Mouse (Mus musculus) embryonic facial prominence, embryonic 10.5 days (tissue): ENCODE data around the gene Rpl18a. TPM values are rescaled to one million over a fixed set of nuclear protein-coding genes. Genes with fewer than 3 reads are reported as not detected.
A peak's percentile ranks its signal among the peaks of the same experiment; 100 is the strongest.

Source experiments
- DNase-seq: peaks from one replicate; pipeline ENCODE4 v3.0.0-alpha.2; 2017; ENCODE audit warnings: low spot score
- H3K27ac ChIP-seq: fragments of 300-500 bp; sonication (generic); replicated peaks from 2 replicates; pipeline ENCODE4 v1.5.1; 2016; ENCODE audit warnings: mild to moderate bottlenecking
- H3K27me3 ChIP-seq: fragments of 300-500 bp; sonication (generic); replicated peaks from 2 replicates; pipeline ENCODE4 v1.6.1; 2016; ENCODE audit warnings: low read depth, mild to moderate bottlenecking; ENCODE audit not compliant: poor library complexity, severe bottlenecking
- H3K36me3 ChIP-seq: fragments of 300-500 bp; sonication (generic); replicated peaks from 2 replicates; pipeline ENCODE4 v1.6.1; 2016; ENCODE audit warnings: mild to moderate bottlenecking, moderate library complexity
- H3K4me1 ChIP-seq: fragments of 300-500 bp; sonication (generic); 2 replicates; pipeline ENCODE4 v1.6.1; 2016
- H3K4me3 ChIP-seq: fragments of 300-500 bp; sonication (generic); 2 replicates; pipeline ENCODE4 v1.5.1; 2016; ENCODE audit warnings: mild to moderate bottlenecking, moderate library complexity
- H3K9me3 ChIP-seq: fragments of 300-500 bp; sonication (generic); 2 replicates; pipeline ENCODE4 v1.6.1; 2016; ENCODE audit warnings: mild to moderate bottlenecking
- WGBS: fragments of 180-500 bp; shearing (Covaris S2); methylation state at CpG from one replicate; pipeline ENCODE4 v1.1.7; 2016; 5-methylcytosine and 5-hydroxymethylcytosine counted together
- polyA plus RNA-seq: library from polyadenylated mRNA; unstranded; fragments of >200 nt; fragmentation: Nextera tagmentation; extraction: Ambion mirVana; gene quantifications from 2 replicates; pipeline ENCODE4 v1.2.1, GENCODE M21; 2016

Gene Rpl18a
- polyA plus RNA-seq, result 3,888 and 3,901 TPM in 2 replicates

DNA sequence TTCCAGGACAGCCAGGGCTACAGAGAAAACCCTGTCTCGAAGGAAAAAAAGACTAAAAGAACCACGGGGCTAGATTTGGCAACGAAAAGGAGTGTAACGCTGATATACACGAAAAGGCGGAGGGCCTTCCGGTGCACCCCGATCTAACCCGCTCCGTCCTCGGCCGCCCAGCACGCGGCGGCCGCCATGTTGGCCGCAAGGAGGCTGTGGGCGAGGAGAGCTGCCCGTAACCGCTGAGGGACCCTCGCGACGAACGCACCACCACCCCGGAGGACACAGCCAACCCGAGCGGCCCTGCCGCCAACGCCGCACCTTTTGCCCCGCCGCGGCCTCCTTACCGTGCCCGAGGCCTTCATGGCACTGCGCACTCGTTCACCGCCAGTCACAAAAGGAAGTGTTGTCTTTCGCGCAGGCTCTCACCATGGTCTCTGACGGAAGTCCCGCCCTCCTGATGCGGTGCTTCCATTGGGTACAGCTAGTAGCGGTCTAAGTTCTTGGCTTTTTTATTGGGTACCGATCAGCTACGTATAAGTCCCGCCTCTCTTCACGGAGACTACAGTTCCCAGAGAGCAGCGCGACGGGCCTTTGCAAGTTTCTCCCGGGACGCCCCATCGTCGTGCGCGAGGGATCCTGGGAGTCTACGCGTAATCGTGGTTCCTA lies at the start of gene Rpl18a:
Gene Rpl18a (minus strand): TSS at position 392 of the 660 bp plus-strand sequence.
- under 1% methylated on average over 60 of the region's 60 CpGs for WGBS
- Histone ChIP-seq H3K27ac (peak within 1 kb of the TSS; percentile 98), H3K27me3 (peaks cover 32% of the 10 kb centered on the region), H3K4me1 (peaks cover 39% of the 10 kb centered on the region), H3K9me3 (no peaks in the 10 kb centered on the region), H3K4me3 (peak within 1 kb of the TSS; percentile 88), H3K36me3 (peaks cover 34% of the 10 kb centered on the region)
- DNase-seq, result peak; percentile 95

DNA sequence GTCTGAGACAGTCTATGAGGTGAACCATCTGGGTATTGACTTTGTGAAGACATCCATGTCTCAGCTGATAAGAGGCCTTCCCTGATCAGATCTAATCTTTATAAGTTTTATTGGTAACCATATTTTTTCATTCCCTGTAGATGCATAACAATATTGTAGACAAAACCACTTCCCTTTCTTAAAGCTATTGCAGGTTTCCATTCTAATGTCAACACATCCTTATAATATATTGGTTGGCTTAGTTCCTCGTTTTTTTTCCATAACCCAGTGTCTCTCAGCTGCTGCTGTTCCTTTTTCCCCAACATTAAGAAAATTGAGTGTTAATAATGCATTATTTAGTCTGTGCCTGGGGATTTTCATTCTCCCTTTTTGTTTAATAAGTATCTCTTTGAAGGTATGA lies 46.0 kb upstream of the Rpl18a start:
- Histone ChIP-seq H3K36me3 (no peaks in the 10 kb centered on the region), H3K4me1 (no peaks in the 10 kb centered on the region), H3K27me3 (no peaks in the 10 kb centered on the region), H3K9me3 (no peaks in the 10 kb centered on the region), H3K4me3 (no peak overlapping the region), H3K27ac (no peak overlapping the region)
- DNase-seq, result no peak
- WGBS, result 53% methylated on average over 1 of the region's 1 CpGs

DNA sequence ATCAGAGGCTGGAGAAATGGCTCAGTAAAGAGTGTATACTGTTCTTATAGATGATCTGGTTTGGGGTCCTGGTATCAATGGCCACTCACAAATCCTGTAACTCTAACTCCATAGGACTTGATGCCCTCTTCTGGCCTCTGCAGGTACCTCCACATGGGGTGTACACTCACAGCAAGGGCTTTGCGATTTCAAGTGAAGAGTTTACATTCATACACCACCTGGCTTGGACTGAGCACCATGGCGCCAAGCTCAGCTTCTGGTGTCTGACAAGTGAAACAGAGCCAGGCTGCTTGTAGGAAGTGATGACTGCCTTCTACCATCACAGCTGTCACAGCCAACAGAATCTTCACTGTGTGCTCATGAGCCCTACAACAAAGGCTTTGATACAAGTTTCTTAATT lies 44.3 kb upstream of the Rpl18a start:
- Histone ChIP-seq H3K4me1 (no peaks in the 10 kb centered on the region), H3K27ac (no peak overlapping the region), H3K36me3 (no peaks in the 10 kb centered on the region), H3K9me3 (no peaks in the 10 kb centered on the region), H3K4me3 (no peak overlapping the region), H3K27me3 (no peaks in the 10 kb centered on the region)
- WGBS, result 67% methylated on average over 2 of the region's 2 CpGs
- DNase-seq, result no peak

DNA sequence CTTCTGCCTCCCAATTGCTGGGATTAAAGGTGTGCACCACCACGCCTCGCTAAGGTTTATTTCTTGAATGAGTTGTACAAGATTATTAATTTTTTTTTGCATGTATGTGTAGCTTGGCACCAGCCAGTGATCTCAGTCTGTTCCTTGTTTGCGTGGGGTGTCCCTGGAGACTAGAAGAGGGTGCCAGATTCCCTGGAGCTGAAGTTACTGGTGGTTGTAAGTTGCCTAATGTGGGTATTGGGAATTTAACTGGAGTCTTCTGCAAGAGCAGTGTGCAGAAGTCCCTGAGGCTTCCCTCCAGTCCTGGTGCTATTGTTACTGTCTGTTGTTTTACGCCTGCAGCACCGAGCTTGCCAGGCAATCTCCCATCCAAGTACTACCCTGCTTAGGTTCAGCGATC lies 40.0 kb upstream of the Rpl18a start:
- no peak overlapping the region for H3K27ac ChIP-seq
- 84% methylated on average over 6 of the region's 6 CpGs for WGBS
- no peaks in the 10 kb centered on the region for H3K9me3 ChIP-seq
- no peaks in the 10 kb centered on the region for H3K4me1 ChIP-seq
- no peak for DNase-seq
- 0 out of 2 replicates have a peak, but pooled peaks cover 1% of the 10 kb centered on the region for H3K36me3 ChIP-seq
- H3K27me3 ChIP-seq, result no peaks in the 10 kb centered on the region
- no peak overlapping the region for H3K4me3 ChIP-seq

DNA sequence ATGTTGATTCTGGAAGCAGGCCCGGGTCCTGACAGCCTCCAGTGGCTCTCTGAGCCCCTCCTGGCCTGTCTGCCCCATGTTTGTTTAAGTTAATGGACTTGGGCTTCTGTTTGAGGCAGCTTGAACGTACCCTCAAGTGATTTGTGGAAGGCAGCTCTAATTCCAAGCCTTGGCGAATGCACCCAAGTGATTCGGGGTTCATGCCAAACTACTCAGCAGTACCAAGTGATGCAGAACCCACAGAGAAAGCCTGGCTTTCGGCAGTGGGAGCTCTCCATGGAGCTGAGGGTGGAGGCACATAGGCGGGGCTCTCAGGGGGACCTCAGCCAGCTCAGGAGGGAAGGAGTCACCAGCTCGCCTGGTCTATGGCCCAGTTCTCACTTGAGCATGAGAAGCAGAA lies 37.6 kb upstream of the Rpl18a start:
- no peak overlapping the region for H3K27ac ChIP-seq
- no peak overlapping the region for H3K4me3 ChIP-seq
- no peak for DNase-seq
- H3K4me1 ChIP-seq, result no peaks in the 10 kb centered on the region
- no peaks in the 10 kb centered on the region for H3K27me3 ChIP-seq
- no peaks in the 10 kb centered on the region for H3K9me3 ChIP-seq
- 74% methylated on average over 7 of the region's 7 CpGs for WGBS
- peaks cover 2% of the 10 kb centered on the region; the same call in 1 of the 2 replicates for H3K36me3 ChIP-seq

DNA sequence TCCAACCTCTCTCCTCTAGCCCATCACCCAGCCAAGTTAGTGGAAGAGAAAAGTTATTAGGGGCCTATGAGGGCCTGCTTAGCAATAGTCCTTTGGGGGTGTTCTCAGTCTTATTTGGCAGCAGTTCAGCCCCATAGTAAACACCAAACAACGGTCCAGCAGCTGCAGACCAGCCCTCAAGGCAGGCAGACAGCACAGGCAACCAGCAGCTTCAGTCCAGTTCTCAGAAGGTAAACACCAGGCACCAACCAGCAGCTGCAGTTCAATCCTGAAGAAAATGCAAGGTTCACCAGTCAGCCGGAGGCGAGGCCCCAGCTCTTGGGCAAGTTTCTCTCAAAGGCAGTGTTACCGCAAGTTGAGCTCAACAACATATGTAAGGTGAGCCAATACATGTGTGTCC lies 35.8 kb upstream of the Rpl18a start:
- Histone ChIP-seq H3K4me1 (no peaks in the 10 kb centered on the region), H3K4me3 (no peak overlapping the region), H3K27ac (no peak overlapping the region), H3K27me3 (no peaks in the 10 kb centered on the region), H3K36me3 (peaks cover 2% of the 10 kb centered on the region; the same call in 1 of the 2 replicates), H3K9me3 (no peaks in the 10 kb centered on the region)
- no peak for DNase-seq
- WGBS, result 89% methylated on average over 4 of the region's 4 CpGs

DNA sequence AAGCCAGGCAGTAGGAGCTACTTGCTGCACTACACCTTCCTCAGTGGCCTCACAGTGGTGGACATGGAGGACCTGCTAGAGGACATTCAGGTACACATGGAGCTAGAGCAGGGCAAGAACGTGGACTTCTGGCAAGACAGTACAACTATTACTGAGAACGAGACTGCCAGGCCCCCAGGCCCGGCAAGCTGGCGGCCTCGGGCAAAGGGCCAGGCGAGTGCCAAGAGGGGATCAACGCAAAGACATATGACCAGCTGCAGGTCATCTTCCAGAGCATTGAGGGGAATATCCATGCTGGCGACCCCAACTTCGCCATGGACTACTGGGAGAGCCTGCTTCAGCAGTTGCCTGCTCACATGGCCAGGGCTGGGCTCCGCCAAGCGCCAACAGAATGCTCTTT lies 34.5 kb upstream of the Rpl18a start:
- Histone ChIP-seq H3K4me1 (no peaks in the 10 kb centered on the region), H3K27ac (no peak overlapping the region), H3K4me3 (no peak overlapping the region), H3K9me3 (no peaks in the 10 kb centered on the region), H3K36me3 (peaks cover 2% of the 10 kb centered on the region; the same call in 1 of the 2 replicates), H3K27me3 (no peaks in the 10 kb centered on the region)
- DNase-seq, result no peak
- 92% methylated on average over 11 of the region's 11 CpGs for whole genome bisulfite sequencing

DNA sequence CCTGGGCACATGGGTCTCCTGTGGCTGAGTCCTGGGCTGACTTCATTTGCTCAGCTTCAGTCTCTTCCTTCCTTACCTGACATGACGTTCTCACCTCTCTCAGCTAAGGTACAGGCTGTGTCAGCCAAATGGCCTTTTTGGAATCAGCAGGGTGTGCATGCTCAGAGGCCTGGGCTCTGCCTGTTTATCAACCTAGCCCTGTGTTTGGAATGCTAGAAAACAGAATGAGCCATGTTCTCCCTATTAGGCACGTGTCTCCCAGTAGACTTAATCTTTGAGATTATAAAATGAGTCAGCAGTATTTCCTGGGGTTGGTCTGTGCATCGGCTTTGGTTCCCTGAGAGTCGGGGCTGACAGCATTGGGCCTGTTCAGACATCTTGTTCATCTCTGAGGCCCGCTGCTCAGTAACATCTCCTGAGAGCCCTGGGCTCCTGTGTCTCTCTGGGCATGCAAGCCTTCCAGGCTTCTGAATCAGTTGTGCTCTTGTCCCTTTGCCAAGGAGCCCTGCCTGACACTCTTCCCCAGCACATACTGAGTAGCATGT lies 31.6 kb upstream of the Rpl18a start:
- no peak overlapping the region for H3K4me3 ChIP-seq
- peaks cover 2% of the 10 kb centered on the region; the same call in 1 of the 2 replicates for H3K36me3 ChIP-seq
- H3K4me1 ChIP-seq, result no peaks in the 10 kb centered on the region
- no peak overlapping the region for H3K27ac ChIP-seq
- WGBS, result 84% methylated on average over 5 of the region's 5 CpGs
- no peaks in the 10 kb centered on the region for H3K9me3 ChIP-seq
- no peaks in the 10 kb centered on the region for H3K27me3 ChIP-seq
- no peak for DNase-seq

DNA sequence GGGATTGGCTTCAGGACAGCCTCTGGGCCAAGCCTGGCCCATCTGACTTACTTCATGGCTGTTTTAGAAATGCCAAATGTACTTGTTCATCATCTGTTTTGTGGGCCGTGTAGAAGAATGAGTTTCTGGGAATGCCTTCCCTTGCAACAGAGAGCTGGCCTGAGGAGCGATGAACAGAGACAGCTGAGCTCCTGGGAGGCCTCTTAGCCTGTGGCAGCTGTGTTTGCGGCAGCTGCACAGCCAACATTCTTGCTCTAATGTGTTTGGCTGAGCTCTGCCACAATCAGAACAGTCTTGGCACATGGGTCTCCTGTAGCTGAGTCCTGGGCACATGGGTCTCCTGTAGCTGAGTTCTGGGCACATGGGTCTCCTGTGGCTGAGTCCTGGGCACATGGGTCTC lies 30.9 kb upstream of the Rpl18a start:
- no peak for DNase-seq
- no peaks in the 10 kb centered on the region for H3K9me3 ChIP-seq
- H3K4me1 ChIP-seq, result no peaks in the 10 kb centered on the region
- H3K27me3 ChIP-seq, result no peaks in the 10 kb centered on the region
- H3K4me3 ChIP-seq, result no peak overlapping the region
- WGBS, result 91% methylated on average over 3 of the region's 3 CpGs
- H3K36me3 ChIP-seq, result peaks cover 2% of the 10 kb centered on the region; the same call in 1 of the 2 replicates
- H3K27ac ChIP-seq, result no peak overlapping the region

DNA sequence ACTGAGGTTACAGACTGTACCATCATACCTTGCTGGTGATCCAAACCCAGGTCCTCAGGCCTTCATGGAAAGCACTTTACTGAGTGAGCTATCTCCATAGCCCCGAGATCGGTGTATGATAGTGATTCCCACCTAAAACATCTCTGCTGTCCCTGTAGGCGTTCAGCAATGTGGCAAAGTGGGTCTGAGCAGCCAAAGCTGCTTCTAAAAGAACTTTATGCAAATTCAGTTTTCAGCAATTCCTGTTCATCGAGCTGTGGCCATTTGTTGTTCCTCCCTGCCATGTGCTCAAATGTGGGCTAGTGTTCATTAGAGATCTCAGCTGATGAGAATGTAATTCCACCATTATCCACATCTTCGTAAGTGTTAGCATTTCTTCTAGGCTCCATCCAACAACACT lies 29.2 kb upstream of the Rpl18a start:
- no peak for DNase-seq
- WGBS, result 91% methylated on average over 5 of the region's 5 CpGs
- Histone ChIP-seq H3K27me3 (no peaks in the 10 kb centered on the region), H3K27ac (no peak overlapping the region), H3K4me1 (no peaks in the 10 kb centered on the region), H3K4me3 (no peak overlapping the region), H3K9me3 (no peaks in the 10 kb centered on the region), H3K36me3 (peaks cover 8% of the 10 kb centered on the region)

DNA sequence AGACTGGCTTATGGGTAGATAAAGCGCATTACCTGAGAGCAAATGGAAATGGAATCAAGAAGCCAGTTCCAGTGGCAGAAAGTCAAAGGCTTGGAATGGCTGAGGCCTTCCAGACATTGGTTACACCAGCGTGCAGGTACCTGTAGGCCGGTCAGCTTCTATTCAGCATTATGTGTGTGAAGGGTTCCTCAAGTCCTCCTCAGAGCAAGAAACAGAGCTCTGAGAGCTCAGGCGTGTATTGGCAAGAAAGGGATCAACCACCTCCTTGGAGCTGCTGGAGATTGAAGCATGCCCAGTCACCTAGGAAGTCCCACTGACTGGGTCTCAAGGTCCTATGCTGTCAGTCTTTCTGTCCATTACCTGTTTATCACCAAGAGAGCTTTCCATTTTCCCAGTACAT lies 28.5 kb upstream of the Rpl18a start:
- Histone ChIP-seq H3K9me3 (no peaks in the 10 kb centered on the region), H3K27me3 (no peaks in the 10 kb centered on the region), H3K27ac (no peak overlapping the region), H3K4me3 (no peak overlapping the region), H3K4me1 (no peaks in the 10 kb centered on the region), H3K36me3 (peaks cover 14% of the 10 kb centered on the region)
- no peak for DNase-seq
- WGBS, result 91% methylated on average over 4 of the region's 4 CpGs

DNA sequence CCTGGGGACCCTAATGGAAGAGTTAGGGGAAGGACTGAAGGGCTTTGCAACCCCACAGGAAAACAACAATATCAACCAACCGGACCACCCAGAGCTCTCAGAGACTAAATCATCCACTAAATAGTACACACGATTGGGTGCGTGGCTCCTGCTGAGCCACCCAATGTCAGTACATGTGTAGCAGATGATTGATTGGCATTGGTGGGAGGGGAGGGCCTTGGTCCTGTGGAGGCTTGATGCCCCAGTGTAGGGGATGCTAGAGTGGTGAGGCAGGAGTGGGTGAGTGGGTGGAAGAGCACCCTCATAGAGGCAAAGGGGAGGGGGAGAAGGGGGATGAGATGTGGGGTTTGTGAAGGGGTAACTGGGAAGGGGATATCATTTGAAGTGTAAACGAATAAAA lies 26.9 kb upstream of the Rpl18a start:
- Histone ChIP-seq H3K27ac (no peak overlapping the region), H3K9me3 (no peaks in the 10 kb centered on the region), H3K27me3 (no peaks in the 10 kb centered on the region), H3K4me1 (no peaks in the 10 kb centered on the region), H3K36me3 (peaks cover 29% of the 10 kb centered on the region), H3K4me3 (no peak overlapping the region)
- DNase-seq, result no peak
- WGBS, result 92% methylated on average over 4 of the region's 4 CpGs
